Mouse (Mus musculus) embryonic facial prominence, embryonic 10.5 days (tissue): ENCODE results near the gene Mtif2. TPM values are rescaled to one million over a fixed set of nuclear protein-coding genes. Genes with fewer than 3 reads are reported as not detected.

ENCODE experiments used
- DNase-seq: peaks from one replicate; pipeline ENCODE4 v3.0.0-alpha.2; 2017; ENCODE audit warnings: low spot score
- H3K27ac ChIP-seq: fragments of 300-500 bp; sonication (generic); replicated peaks from 2 replicates; pipeline ENCODE4 v1.5.1; 2016; ENCODE audit warnings: mild to moderate bottlenecking
- H3K27me3 ChIP-seq: fragments of 300-500 bp; sonication (generic); replicated peaks from 2 replicates; pipeline ENCODE4 v1.6.1; 2016; ENCODE audit warnings: low read depth, mild to moderate bottlenecking; ENCODE audit not compliant: poor library complexity, severe bottlenecking
- H3K36me3 ChIP-seq: fragments of 300-500 bp; sonication (generic); replicated peaks from 2 replicates; pipeline ENCODE4 v1.6.1; 2016; ENCODE audit warnings: mild to moderate bottlenecking, moderate library complexity
- H3K4me1 ChIP-seq: fragments of 300-500 bp; sonication (generic); 2 replicates; pipeline ENCODE4 v1.6.1; 2016
- H3K4me3 ChIP-seq: fragments of 300-500 bp; sonication (generic); 2 replicates; pipeline ENCODE4 v1.5.1; 2016; ENCODE audit warnings: mild to moderate bottlenecking, moderate library complexity
- H3K9me3 ChIP-seq: fragments of 300-500 bp; sonication (generic); 2 replicates; pipeline ENCODE4 v1.6.1; 2016; ENCODE audit warnings: mild to moderate bottlenecking
- polyA plus RNA-seq: library from polyadenylated mRNA; unstranded; fragments of >200 nt; fragmentation: Nextera tagmentation; extraction: Ambion mirVana; gene quantifications from 2 replicates; pipeline ENCODE4 v1.2.1, GENCODE M21; 2016

Gene Mtif2
- polyA plus RNA-seq, 1 experiment from 2014 or later: 49.5 TPM

DNA sequence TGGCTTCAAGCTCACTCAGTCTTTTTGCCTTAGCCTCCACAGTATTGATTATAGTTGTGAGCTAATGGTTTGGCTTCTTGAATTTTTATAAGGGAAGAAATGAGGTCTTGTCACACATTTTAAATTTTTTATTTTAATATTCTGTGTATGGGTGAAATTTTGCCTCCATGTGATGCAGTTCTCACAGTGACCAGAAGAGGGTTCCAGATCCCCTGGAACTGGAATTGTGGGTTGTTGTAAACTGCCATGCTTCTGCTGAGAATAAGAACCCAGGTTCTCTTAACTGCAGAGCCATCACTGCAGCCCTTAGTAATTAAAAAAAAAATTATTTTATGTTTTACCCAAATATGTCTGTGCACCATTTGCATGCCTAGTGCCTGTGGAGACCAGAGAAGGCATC is 53.4 kb downstream of the Mtif2 start:
- Histone ChIP-seq H3K9me3 (0 out of 2 replicates have a peak, but pooled peaks cover 6% of the 10 kb centered on the region), H3K27ac (no peak overlapping the region), H3K4me1 (no peaks in the 10 kb centered on the region), H3K36me3 (no peaks in the 10 kb centered on the region), H3K4me3 (no peak overlapping the region), H3K27me3 (no peaks in the 10 kb centered on the region)
- no peak for DNase-seq

Other genes starting within 250 kb of the Mtif2 start
- gene Ccdc88a, start 152.8 kb upstream of the Mtif2 start, polyA plus RNA-seq: 37.5 and 40.0 TPM in 2 replicates
- 16.9 and 20.7 TPM in 2 replicates for gene Prorsd1, start 11.4 kb upstream of the Mtif2 start, polyA plus RNA-seq
- gene Clhc1, start 21.5 kb downstream of the Mtif2 start, polyA plus RNA-seq: 0.25 and 0.28 TPM in 2 replicates
- gene Rps27a, start 21.7 kb downstream of the Mtif2 start, polyA plus RNA-seq: 1,084 and 1,105 TPM in 2 replicates
- gene Rtn4, start 166.5 kb downstream of the Mtif2 start, polyA plus RNA-seq: 59.5 and 63.3 TPM in 2 replicates